Mouse (Mus musculus): ENCODE measurements around the gene Lgals7.

- TF ChIP-seq CTCF (IDR thresholded peaks at IDR 0.05; ENCODE audit: low read depth, low read length) (no peak), POLR2A (IDR thresholded peaks at IDR 0.05; ENCODE audit: borderline replicate concordance, low read depth, low read length) (no peak)
These were observed 30.1 kb downstream of the Lgals7 start for GRCm38 (mm10) chr7:28893643-28894265.
